Comparison of ENCODE assay signal across 15 mouse cellular contexts in the genomic region with DNA sequence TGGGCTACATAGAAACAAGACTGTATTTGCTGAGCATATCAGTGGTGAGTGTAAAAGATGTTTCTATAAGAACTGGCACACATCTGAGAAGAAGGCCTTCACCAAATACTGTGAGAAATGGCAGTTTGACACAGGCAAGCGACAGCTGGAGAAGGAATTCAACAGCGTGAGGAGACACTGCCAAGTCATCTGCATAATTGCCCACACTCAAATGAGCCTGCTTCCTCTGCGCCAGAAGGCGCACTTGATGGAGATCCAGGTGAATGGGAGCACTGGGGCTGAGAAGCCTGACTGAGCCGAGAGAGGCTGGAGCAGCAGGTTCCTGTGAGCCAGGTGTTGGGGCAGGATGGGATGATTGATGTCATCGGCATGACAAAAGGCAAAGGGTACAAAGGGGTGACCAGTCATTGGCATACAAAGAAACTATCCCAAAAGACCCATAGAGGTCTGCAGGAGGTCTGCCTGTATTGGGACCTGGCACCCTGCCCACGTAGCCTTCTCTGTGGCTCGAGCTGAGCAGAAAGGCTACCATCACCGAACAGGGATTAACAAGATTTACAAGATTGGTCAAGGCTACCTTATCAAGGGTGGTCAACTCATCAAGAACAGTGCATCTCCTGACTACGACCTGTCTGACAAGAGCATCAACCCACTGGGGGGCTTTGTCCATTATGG.
A peak's percentile ranks its signal among the peaks of the same experiment; 100 is the strongest.
DNase-seq lines count a peak whose midpoint lies in the region; ATAC-seq and TF ChIP-seq lines count a peak whose summit lies in the region.
"Had no signal": no experiment of that assay in that cellular context is flagged by ENCODE, and none has a peak within 500 bp of the region (broad histone marks: within the 10 kb centered on the region; RNA-seq: fewer than 3 reads in every experiment).

No protein-coding gene starts in this region.

- WGBS in hindbrain, postnatal 0 days, result 51% methylated on average over 10 of the region's 10 CpGs
- WGBS in hindbrain, embryonic 13.5 days, result 76% methylated on average over 10 of the region's 10 CpGs

- ATAC-seq in cerebellum, adult (ENCODE audit: insufficient number of reproducible peaks, low FRiP score, low TSS enrichment), result no peak
- 0 out of 2 replicates have a peak, but pooled peaks have one; percentile 58 for ATAC-seq in hindbrain, postnatal 0 days
- ATAC-seq in hindbrain, embryonic 13.5 days (ENCODE audit: low FRiP score), result no peak

- no peaks in the 10 kb centered on the region for H3K4me1 ChIP-seq in hindbrain, postnatal 0 days (ENCODE audit: insufficient read depth, low read length)
- peaks cover 16% of the 10 kb centered on the region for H3K4me1 ChIP-seq in hindbrain, embryonic 13.5 days (replicated peaks)

- no peaks in the 10 kb centered on the region for H3K27me3 ChIP-seq in hindbrain, postnatal 0 days (ENCODE audit: insufficient read depth, low read length)
- no peaks in the 10 kb centered on the region; the same call in 1 of the 2 replicates for H3K27me3 ChIP-seq in hindbrain, embryonic 13.5 days
- H3K27me3 ChIP-seq: neural tube, embryonic 13.5 days had no signal

- no peak overlapping the region for H3K4me3 ChIP-seq in hindbrain, postnatal 0 days (ENCODE audit: low read length)
- H3K4me3 ChIP-seq in hindbrain, embryonic 13.5 days, result no peak overlapping the region
- H3K4me3 ChIP-seq: heart, embryonic 10.5 days; limb, embryonic 13.5 days; neural tube, embryonic 13.5 days had no signal

- H3K36me3 ChIP-seq in hindbrain, postnatal 0 days (ENCODE audit: insufficient read depth, low read length), result no peaks in the 10 kb centered on the region
- H3K36me3 ChIP-seq in hindbrain, embryonic 13.5 days, result no peaks in the 10 kb centered on the region
- H3K36me3 ChIP-seq: heart, embryonic 10.5 days; limb, embryonic 13.5 days; neural tube, embryonic 13.5 days had no signal

- no peak overlapping the region for H3K4me2 ChIP-seq in hindbrain, postnatal 0 days (ENCODE audit: low read depth, low read length)
- no peak overlapping the region for H3K4me2 ChIP-seq in hindbrain, embryonic 13.5 days
- H3K4me2 ChIP-seq: limb, embryonic 13.5 days; neural tube, embryonic 13.5 days had no signal

- no peak for TF ChIP-seq CTCF in hindbrain, postnatal 0 days (IDR thresholded peaks at IDR 0.05; ENCODE audit: low read depth)

- 0 out of 2 replicates have a peak overlapping the region, but pooled peaks have one; percentile 20 for H3K27ac ChIP-seq in hindbrain, postnatal 0 days
- H3K27ac ChIP-seq in hindbrain, embryonic 13.5 days, result no peak overlapping the region
- H3K27ac ChIP-seq: heart, embryonic 10.5 days; limb, embryonic 13.5 days; neural tube, embryonic 13.5 days had no signal

- no peaks in the 10 kb centered on the region for H3K9me3 ChIP-seq in hindbrain, postnatal 0 days (ENCODE audit: low read length)
- no peaks in the 10 kb centered on the region for H3K9me3 ChIP-seq in hindbrain, embryonic 13.5 days
- H3K9me3 ChIP-seq: heart, embryonic 10.5 days; limb, embryonic 13.5 days; neural tube, embryonic 13.5 days had no signal

- no peak overlapping the region for H3K9ac ChIP-seq in hindbrain, postnatal 0 days (replicated peaks; ENCODE audit: low read length)
- H3K9ac ChIP-seq in hindbrain, embryonic 13.5 days, result no peak overlapping the region
- H3K9ac ChIP-seq: limb, embryonic 13.5 days; neural tube, embryonic 13.5 days had no signal

- peak; percentile 84 to 86 for DNase-seq in cerebellum, postnatal 10 days
- peak; percentile 75 for DNase-seq in hindbrain, postnatal 0 days (ENCODE audit: low spot score)
- peak; percentile 33 for DNase-seq in layer of hippocampus, adult 9-11 months
- peak; percentile 23 for DNase-seq in right cerebral cortex, postnatal 14 days
- no peak for DNase-seq in gastrocnemius, postnatal 4 days (ENCODE audit: low spot score in 2 of 2)
- DNase-seq in kidney, adult 18-20 months, result no peak
- DNase-seq: adrenal gland, postnatal 10 days; cerebellum, postnatal 36 days; gastrocnemius, postnatal 14 days; thymus, postnatal 36 days had no signal

Comparison
In these comparisons a context has a peak if more than half of its experiments do, and no peak if none do; other contexts are left out.
1. DNase-seq: peak in cerebellum, postnatal 10 days (2 of 2), hindbrain, postnatal 0 days (single experiment), layer of hippocampus, adult 9-11 months (single experiment) and right cerebral cortex, postnatal 14 days (single experiment); none in gastrocnemius, postnatal 4 days (0 of 2) and kidney, adult 18-20 months (single experiment).